Mouse (Mus musculus): ENCODE measurements at regions not wholly inside any gene's neighbourhood (a gene's known extent, or its start where the extent isn't known, plus 50 kb on each side); places are given as distances from the start of the nearest gene placed in this dataset.

DNA sequence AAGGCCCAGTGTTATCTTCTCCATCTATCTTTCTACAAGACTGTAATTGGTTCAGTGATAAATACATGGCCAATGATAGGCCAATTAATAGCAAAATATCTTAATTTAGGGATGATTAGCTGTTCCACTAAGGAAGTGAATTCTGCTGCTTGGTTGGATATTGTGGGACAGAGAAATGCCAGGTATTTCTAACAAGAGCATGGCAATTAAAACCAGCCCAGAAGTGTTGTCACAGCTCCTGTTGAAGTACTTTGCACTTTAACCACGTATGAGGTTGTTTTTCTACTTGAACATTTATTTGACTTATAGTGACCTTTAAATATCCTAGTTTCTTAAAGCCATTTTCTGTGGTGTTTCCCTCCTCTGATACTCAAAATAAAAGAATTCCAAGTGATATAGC lies 65.7 kb upstream of the Acsl4 start:
- no peak for ATAC-seq (ENCODE audit: low read depth)
- H3K9me3 ChIP-seq (ENCODE audit: control insufficient read depth, low read length) = no peaks in the 10 kb centered on the region
- H3K27ac ChIP-seq (ENCODE audit: low read length) = no peak overlapping the region
- H3K4me2 ChIP-seq (ENCODE audit: low read depth, low read length) = no peak overlapping the region
- H3K4me1 ChIP-seq (replicated peaks; ENCODE audit: control insufficient read depth, insufficient read depth, low read length) = no peaks in the 10 kb centered on the region
- 43% methylated on average over 1 of the region's 1 CpGs for WGBS
- no peak overlapping the region for H3K9ac ChIP-seq (ENCODE audit: low read length)
- H3K27me3 ChIP-seq (ENCODE audit: control insufficient read depth, insufficient read depth, low read depth, low read length) = no peaks in the 10 kb centered on the region; the same call in 1 of the 2 replicates
- no peaks in the 10 kb centered on the region for H3K36me3 ChIP-seq (ENCODE audit: control insufficient read depth, insufficient read depth, low read length)
- H3K4me3 ChIP-seq (ENCODE audit: low read length) = no peak overlapping the region

DNA sequence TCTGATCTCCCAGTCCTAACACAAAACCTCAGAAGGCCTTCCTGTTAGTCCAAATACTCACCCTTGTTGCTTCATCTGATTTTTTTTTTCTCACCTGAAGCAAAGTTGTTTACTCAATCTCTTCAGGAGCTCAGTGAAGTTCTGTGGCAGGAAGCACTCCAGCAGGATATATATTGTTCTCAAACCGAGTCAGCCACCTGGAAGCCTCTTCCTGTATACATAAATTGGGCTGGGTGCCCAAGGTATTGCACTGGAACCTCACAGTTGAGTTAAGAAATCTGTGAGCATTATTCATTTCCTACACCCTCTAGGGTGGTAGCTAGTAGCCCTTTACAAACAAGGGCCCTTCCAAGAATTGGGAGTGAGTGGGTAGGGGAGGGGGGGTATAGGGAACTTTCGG lies 73.8 kb upstream of the Acsl4 start:
- Histone ChIP-seq H3K4me1 (replicated peaks; ENCODE audit: control insufficient read depth, insufficient read depth, low read length) (no peaks in the 10 kb centered on the region), H3K4me3 (ENCODE audit: low read length) (no peak overlapping the region), H3K27ac (ENCODE audit: low read length) (no peak overlapping the region), H3K4me2 (ENCODE audit: low read depth, low read length) (no peak overlapping the region), H3K9me3 (ENCODE audit: control insufficient read depth, low read length) (no peaks in the 10 kb centered on the region), H3K36me3 (ENCODE audit: control insufficient read depth, insufficient read depth, low read length) (no peaks in the 10 kb centered on the region), H3K9ac (ENCODE audit: low read length) (no peak overlapping the region), H3K27me3 (ENCODE audit: control insufficient read depth, insufficient read depth, low read depth, low read length) (peaks cover 2% of the 10 kb centered on the region; the same call in 1 of the 2 replicates)
- WGBS = 25% methylated on average over 2 of the region's 2 CpGs
- peak; percentile 78 for ATAC-seq (ENCODE audit: low read depth)

DNA sequence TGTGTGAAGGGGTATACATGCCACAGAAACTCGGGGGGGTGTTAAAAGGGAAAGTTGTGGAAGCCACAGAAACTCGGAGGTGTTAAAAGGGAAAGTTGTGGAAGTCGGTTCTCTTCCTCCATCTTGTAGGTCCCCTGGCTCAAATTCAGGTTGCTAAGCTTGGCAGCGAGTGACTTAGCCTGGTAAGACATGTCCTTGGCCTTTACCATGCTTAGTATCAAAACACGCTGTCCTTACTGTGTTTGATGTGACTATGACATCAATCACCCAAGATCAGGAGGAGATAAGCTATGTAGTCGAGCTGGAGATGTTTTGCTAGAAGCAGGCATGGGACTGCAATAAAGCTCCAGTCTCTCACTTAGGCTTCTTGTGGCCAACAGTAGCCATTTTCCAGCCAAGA lies 74.4 kb upstream of the Acsl4 start:
- Histone ChIP-seq H3K27ac (ENCODE audit: low read length) (peak overlapping the region; percentile 20; the same call in 1 of the 2 replicates), H3K27me3 (ENCODE audit: control insufficient read depth, insufficient read depth, low read depth, low read length) (peaks cover 2% of the 10 kb centered on the region; the same call in 1 of the 2 replicates), H3K4me3 (ENCODE audit: low read length) (no peak overlapping the region), H3K36me3 (ENCODE audit: control insufficient read depth, insufficient read depth, low read length) (no peaks in the 10 kb centered on the region), H3K9ac (ENCODE audit: low read length) (no peak overlapping the region), H3K4me1 (replicated peaks; ENCODE audit: control insufficient read depth, insufficient read depth, low read length) (no peaks in the 10 kb centered on the region), H3K9me3 (ENCODE audit: control insufficient read depth, low read length) (no peaks in the 10 kb centered on the region), H3K4me2 (ENCODE audit: low read depth, low read length) (no peak overlapping the region)
- ATAC-seq (ENCODE audit: low read depth) = no peak
- WGBS = 40% methylated on average over 6 of the region's 6 CpGs

DNA sequence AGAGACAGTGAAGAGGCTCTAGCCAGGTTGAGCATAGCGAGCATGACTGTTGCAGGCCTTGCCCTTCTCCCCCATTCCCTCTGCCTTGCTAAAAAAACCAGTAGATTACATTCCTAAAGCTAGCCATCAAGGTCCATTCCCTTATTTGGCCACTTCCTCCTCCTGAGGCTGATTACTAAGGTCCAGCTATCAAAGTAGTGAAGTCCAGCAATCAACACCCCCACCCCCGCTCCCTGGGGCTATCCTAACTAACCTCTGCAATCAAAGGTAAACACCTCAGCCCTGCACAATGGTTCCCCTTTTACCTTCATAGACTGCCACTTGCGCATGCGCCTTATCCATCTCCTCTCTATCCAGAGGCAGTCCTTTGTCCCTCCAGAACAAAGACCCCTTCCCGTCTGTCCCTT lies 77.5 kb upstream of the Acsl4 start:
- Histone ChIP-seq H3K4me1 (replicated peaks; ENCODE audit: control insufficient read depth, insufficient read depth, low read length) (no peaks in the 10 kb centered on the region), H3K9me3 (ENCODE audit: control insufficient read depth, low read length) (no peaks in the 10 kb centered on the region), H3K4me2 (ENCODE audit: low read depth, low read length) (no peak overlapping the region), H3K9ac (ENCODE audit: low read length) (no peak overlapping the region), H3K4me3 (ENCODE audit: low read length) (no peak overlapping the region), H3K27me3 (ENCODE audit: control insufficient read depth, insufficient read depth, low read depth, low read length) (peaks cover 2% of the 10 kb centered on the region; the same call in 1 of the 2 replicates), H3K27ac (ENCODE audit: low read length) (no peak overlapping the region), H3K36me3 (ENCODE audit: control insufficient read depth, insufficient read depth, low read length) (no peaks in the 10 kb centered on the region)
- no peak for ATAC-seq (ENCODE audit: low read depth)
- WGBS = 55% methylated on average over 5 of the region's 5 CpGs

DNA sequence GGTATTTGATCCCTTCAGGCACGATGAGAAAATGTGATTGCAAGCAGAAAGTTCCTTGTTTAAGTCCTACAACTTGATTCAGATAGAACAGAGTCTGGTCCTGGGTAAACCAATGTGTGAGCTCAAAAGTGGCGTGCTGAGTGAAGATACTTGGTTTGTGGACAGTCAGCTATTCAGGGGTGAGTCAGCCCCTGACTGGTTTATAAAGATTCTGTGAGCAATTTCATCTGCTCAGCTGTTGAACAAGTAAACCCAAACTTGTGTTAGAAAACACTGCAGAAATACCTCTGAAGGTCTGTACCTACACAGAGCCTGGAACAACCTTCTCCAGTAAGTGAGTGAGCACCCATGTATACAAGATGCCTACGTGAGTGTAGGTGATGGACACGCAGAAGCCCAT lies 78.1 kb upstream of the Acsl4 start:
- Histone ChIP-seq H3K9me3 (ENCODE audit: control insufficient read depth, low read length) (no peaks in the 10 kb centered on the region), H3K27ac (ENCODE audit: low read length) (no peak overlapping the region), H3K9ac (ENCODE audit: low read length) (no peak overlapping the region), H3K4me1 (replicated peaks; ENCODE audit: control insufficient read depth, insufficient read depth, low read length) (no peaks in the 10 kb centered on the region), H3K4me2 (ENCODE audit: low read depth, low read length) (no peak overlapping the region), H3K36me3 (ENCODE audit: control insufficient read depth, insufficient read depth, low read length) (no peaks in the 10 kb centered on the region), H3K27me3 (ENCODE audit: control insufficient read depth, insufficient read depth, low read depth, low read length) (peaks cover under 1% of the 10 kb centered on the region; the same call in 1 of the 2 replicates), H3K4me3 (ENCODE audit: low read length) (no peak overlapping the region)
- WGBS = 47% methylated on average over 4 of the region's 4 CpGs
- no peak for ATAC-seq (ENCODE audit: low read depth)

DNA sequence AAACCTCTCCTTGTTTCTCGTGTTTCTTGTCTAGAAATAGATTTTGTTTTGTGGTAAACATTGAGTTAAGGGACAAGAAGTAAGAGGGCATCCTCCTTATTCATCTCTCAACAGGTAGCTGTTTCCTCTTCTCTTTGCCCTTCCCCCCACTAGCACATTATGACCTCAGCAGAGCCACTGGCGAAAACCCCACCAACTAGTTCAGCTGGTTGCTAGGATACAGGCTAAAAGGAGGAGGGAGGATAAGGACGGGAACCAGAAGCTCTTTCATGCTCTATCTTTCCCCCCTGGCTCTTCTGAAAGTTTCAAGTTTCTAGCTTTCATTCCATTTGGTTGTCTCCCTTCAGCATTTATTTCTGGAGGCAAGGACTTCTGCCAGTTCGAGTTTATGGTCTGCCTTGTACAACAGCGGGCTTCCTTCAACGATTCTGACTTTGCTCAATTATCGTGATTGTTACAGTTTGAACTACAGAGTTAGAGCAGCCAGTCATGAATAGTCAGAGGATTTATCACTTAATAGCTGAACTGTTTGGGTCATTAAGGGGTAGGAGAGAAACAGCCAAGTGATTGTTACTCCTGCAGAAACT lies 78.8 kb upstream of the Acsl4 start:
- whole genome bisulfite sequencing = 25% methylated on average over 7 of the region's 7 CpGs
- Histone ChIP-seq H3K27ac (ENCODE audit: low read length) (peak overlapping the region; percentile 74), H3K36me3 (ENCODE audit: control insufficient read depth, insufficient read depth, low read length) (no peaks in the 10 kb centered on the region), H3K4me2 (ENCODE audit: low read depth, low read length) (no peak overlapping the region), H3K27me3 (ENCODE audit: control insufficient read depth, insufficient read depth, low read depth, low read length) (no peaks in the 10 kb centered on the region; the same call in 1 of the 2 replicates), H3K9me3 (ENCODE audit: control insufficient read depth, low read length) (no peaks in the 10 kb centered on the region), H3K9ac (ENCODE audit: low read length) (no peak overlapping the region), H3K4me1 (replicated peaks; ENCODE audit: control insufficient read depth, insufficient read depth, low read length) (no peaks in the 10 kb centered on the region), H3K4me3 (ENCODE audit: low read length) (no peak overlapping the region)
- peak; percentile 62; the same call in 1 of the 2 replicates for ATAC-seq (ENCODE audit: low read depth)

DNA sequence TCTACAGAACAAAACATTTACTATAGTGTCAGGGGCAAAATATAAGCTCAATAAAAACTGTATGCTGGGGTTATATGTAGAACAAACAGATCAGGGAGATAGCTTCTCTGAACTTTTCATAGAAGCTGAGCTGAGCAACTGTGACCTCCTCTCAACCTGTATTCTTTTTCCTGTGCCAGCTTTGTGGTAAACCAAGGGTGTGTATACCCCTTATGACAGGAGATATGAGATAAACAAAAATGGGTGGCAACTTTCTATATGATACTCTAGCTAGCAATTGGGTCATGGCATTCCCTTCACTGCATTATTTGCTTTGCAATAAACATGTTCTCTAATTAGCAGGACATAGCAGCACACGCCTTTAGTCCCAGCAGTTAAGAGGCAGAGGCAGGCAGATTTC lies 79.7 kb upstream of the Acsl4 start:
- ATAC-seq (ENCODE audit: low read depth) = no peak
- WGBS = 67% methylated on average over 1 of the region's 1 CpGs
- peak overlapping the region; percentile 74; the same call in 1 of the 2 replicates for H3K27ac ChIP-seq (ENCODE audit: low read length)

DNA sequence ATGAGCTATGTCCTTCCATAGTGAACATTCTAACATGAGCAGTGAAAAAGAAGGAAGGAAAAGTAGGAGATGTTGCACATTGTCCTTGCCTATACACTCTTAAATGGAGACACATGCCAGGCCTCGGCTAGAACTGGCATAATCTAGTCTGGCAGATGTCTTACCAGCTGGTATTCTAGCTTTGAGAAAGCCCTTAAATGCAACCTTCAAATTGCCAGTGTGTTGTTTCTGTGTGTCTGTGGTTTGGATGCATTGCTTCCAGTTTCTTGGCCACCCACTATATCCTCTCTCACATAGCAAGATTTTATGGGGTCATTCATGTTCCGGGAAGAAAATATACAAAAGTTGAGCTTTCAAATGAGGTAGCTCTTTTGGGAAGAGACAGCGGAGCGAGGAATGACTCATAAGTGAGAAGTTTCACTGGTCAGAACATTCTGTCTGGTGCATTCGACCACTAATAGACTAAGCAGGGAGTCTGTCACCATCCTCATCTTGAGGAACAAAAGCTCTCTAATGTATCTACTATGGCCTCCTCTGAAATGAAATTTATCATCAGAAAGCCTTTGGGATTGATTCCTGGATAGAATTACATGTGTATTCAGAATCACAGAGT lies 91.0 kb upstream of the Acsl4 start:
- no peaks in the 10 kb centered on the region; the same call in 1 of the 2 replicates for H3K27me3 ChIP-seq (ENCODE audit: control insufficient read depth, insufficient read depth, low read depth, low read length)
- no peak overlapping the region for H3K4me2 ChIP-seq (ENCODE audit: low read depth, low read length)
- no peaks in the 10 kb centered on the region for H3K36me3 ChIP-seq (ENCODE audit: control insufficient read depth, insufficient read depth, low read length)
- H3K27ac ChIP-seq (ENCODE audit: low read length) = no peak overlapping the region
- no peaks in the 10 kb centered on the region for H3K4me1 ChIP-seq (replicated peaks; ENCODE audit: control insufficient read depth, insufficient read depth, low read length)
- no peak overlapping the region for H3K4me3 ChIP-seq (ENCODE audit: low read length)
- no peaks in the 10 kb centered on the region for H3K9me3 ChIP-seq (ENCODE audit: control insufficient read depth, low read length)
- ATAC-seq (ENCODE audit: low read depth) = no peak
- 82% methylated on average over 5 of the region's 5 CpGs for WGBS
- H3K9ac ChIP-seq (ENCODE audit: low read length) = no peak overlapping the region

More for the DNA sequence above, 79.7 kb upstream of the Acsl4 start:
- H3K4me3 ChIP-seq (ENCODE audit: low read length) = no peak overlapping the region
- no peaks in the 10 kb centered on the region for H3K9me3 ChIP-seq (ENCODE audit: control insufficient read depth, low read length)
- no peaks in the 10 kb centered on the region for H3K4me1 ChIP-seq (replicated peaks; ENCODE audit: control insufficient read depth, insufficient read depth, low read length)
- H3K36me3 ChIP-seq (ENCODE audit: control insufficient read depth, insufficient read depth, low read length) = no peaks in the 10 kb centered on the region
- H3K9ac ChIP-seq (ENCODE audit: low read length) = no peak overlapping the region
- H3K27me3 ChIP-seq (ENCODE audit: control insufficient read depth, insufficient read depth, low read depth, low read length) = peaks cover 2% of the 10 kb centered on the region; the same call in 1 of the 2 replicates
- H3K4me2 ChIP-seq (ENCODE audit: low read depth, low read length) = no peak overlapping the region

DNA sequence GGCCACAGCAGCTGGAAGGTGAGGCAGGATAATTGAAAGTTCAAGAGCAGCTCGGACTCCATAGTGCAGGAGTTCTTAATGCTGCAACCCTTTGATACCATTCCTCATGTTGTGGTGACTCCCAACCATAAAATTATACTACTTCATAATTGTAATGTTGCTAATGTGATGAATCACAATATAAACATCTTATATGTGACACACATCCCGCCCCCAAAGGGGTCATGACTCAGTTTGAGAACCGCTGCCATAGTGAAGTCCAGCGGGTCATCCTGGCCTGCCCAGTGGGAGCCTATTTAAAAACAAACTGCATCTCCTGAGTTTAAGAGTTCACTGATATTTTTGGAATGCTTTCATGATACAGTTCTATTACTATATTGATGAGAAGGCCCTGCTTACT lies 97.7 kb upstream of the Acsl4 start:
- Histone ChIP-seq H3K4me1 (replicated peaks; ENCODE audit: control insufficient read depth, insufficient read depth, low read length) (no peaks in the 10 kb centered on the region), H3K27me3 (ENCODE audit: control insufficient read depth, insufficient read depth, low read depth, low read length) (no peaks in the 10 kb centered on the region), H3K4me3 (ENCODE audit: low read length) (no peak overlapping the region), H3K4me2 (ENCODE audit: low read depth, low read length) (no peak overlapping the region), H3K36me3 (ENCODE audit: control insufficient read depth, insufficient read depth, low read length) (no peaks in the 10 kb centered on the region), H3K9me3 (ENCODE audit: control insufficient read depth, low read length) (no peaks in the 10 kb centered on the region), H3K27ac (ENCODE audit: low read length) (no peak overlapping the region), H3K9ac (ENCODE audit: low read length) (no peak overlapping the region)
- 84% methylated on average over 4 of the region's 4 CpGs for WGBS
- ATAC-seq (ENCODE audit: low read depth) = no peak
